Mouse (Mus musculus): ENCODE data around the gene Ckmt2. TPM values are rescaled to one million over a fixed set of nuclear protein-coding genes. Genes with fewer than 3 reads are reported as not detected.
A peak's percentile ranks its signal among the peaks of the same experiment; 100 is the strongest.

The Ckmt2 gene
- polyA plus RNA-seq, 1 experiment: 2.4 TPM

DNA sequence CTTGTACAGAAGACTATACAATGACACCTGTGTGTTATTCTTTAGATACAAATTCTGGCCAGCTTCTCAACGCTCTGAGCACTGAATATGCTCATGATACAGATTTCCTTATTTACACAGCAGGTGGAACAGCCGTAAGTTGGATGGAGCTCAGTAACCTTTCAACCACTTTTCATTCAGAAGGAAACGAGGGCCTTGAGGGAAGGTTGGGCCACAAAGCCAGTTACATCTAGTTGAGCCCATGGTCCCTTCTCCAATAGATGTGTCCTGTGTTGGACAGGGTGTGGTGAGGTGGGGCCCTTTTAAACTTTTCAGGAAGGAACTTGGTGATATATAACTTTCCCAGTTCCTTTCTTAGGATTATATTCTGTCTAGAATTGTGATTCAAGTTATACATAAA, 22.3 kb downstream of the Ckmt2 start:
- Histone ChIP-seq H3K4me3 (replicated peaks; ENCODE audit: control insufficient read depth, low read depth, low read length) (no peak overlapping the region), H3K27ac (ENCODE audit: control insufficient read depth, insufficient read depth, low read depth, low read length, poor library complexity) (no peak overlapping the region), H3K4me1 (ENCODE audit: control insufficient read depth, insufficient read depth, low read length) (no peaks in the 10 kb centered on the region)
- 83% methylated on average over 3 of the region's 3 CpGs for WGBS
- TF ChIP-seq CTCF (IDR thresholded peaks at IDR 0.05; ENCODE audit: control insufficient read depth, insufficient read depth, low read length) (no peak), POLR2A (IDR thresholded peaks at IDR 0.05; ENCODE audit: borderline replicate concordance, control insufficient read depth, low read depth, low read length) (no peak)

DNA sequence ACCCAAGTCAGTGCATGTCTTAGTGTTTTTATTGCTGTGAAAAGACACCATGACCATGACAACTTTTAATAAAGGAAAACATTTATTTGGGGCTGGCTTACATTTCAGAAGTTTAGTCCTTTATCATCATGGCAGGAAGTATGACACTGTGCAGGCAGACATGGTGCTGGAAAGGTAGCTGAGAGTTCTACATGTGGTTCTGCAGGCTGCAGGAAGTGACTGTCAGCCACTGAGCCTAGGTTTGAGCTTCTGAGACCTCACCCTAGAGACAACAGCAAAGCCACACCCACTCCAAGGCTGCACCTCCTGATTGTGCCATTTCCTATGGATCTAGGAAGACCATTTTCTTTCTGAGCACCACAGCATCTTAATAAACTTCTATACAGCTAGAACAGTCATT, 48.8 kb downstream of the Ckmt2 start:
- no peak for TF ChIP-seq CTCF (IDR thresholded peaks at IDR 0.05; ENCODE audit: control insufficient read depth, insufficient read depth, low read length)
- no peak for TF ChIP-seq POLR2A (IDR thresholded peaks at IDR 0.05; ENCODE audit: borderline replicate concordance, control insufficient read depth, low read depth, low read length)
- Histone ChIP-seq H3K4me3 (replicated peaks; ENCODE audit: control insufficient read depth, low read depth, low read length) (no peak overlapping the region), H3K4me1 (ENCODE audit: control insufficient read depth, insufficient read depth, low read length) (no peaks in the 10 kb centered on the region), H3K27ac (ENCODE audit: control insufficient read depth, insufficient read depth, low read depth, low read length, poor library complexity) (no peak overlapping the region)

DNA sequence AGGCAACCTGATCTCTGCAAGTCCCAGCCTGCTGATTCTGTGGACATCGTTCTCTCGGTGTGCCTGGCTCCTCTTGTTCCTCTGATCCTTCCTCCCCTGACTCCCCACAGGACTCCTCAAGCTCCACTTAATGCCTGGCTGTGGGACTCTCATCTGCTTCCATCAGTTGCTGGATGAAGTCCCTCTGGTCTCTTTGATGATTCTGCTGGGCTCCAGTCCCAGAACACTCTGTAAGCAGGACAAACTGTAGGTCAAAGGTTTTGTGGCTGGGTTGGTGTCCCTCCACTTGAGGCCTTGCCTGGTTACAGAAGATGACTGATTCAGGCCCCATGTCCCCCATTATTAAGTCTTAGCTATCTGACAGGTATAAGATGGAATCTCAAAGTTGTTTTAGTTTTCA, 50.6 kb downstream of the Ckmt2 start:
- TF ChIP-seq POLR2A (IDR thresholded peaks at IDR 0.05; ENCODE audit: borderline replicate concordance, control insufficient read depth, low read depth, low read length) (no peak), CTCF (IDR thresholded peaks at IDR 0.05; ENCODE audit: control insufficient read depth, insufficient read depth, low read length) (no peak)
- H3K4me3 ChIP-seq (replicated peaks; ENCODE audit: control insufficient read depth, low read depth, low read length): no peak overlapping the region
- no peak overlapping the region for H3K27ac ChIP-seq (ENCODE audit: control insufficient read depth, insufficient read depth, low read depth, low read length, poor library complexity)
- WGBS: 93% methylated on average over 2 of the region's 2 CpGs
- H3K4me1 ChIP-seq (ENCODE audit: control insufficient read depth, insufficient read depth, low read length): no peaks in the 10 kb centered on the region

DNA sequence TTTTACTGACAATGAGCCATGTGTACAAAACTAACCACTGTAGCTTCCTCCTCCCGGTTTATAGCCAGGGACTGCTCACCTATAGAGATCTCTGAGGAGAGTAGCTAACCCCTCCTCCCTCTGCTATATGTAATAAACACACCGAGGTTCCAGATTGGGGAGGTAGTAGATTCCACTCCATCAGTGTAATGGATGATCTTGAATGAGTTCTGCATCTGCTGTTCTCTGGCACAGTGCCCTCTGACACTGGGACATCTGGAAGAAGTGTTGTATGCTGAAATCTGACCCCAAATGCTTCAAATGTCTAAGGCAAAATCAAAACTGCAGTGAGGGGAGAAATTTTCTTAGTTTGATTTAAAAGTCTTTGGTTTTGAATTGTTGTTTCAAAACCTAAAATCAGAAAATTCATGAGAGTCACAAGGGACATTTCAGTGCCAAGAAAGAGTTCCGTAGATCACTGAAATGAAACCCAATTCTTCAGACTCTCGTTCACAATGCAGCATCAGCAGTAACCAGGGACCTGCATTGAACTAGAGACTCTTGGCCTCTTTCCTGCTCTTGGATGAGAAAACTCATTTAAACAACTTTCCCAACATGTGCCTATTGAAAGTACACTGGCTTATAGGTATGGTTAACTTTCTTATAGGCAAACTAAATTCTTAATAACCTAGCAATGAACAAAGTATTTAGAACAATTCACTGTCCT, 51.7 kb downstream of the Ckmt2 start:
- TF ChIP-seq CTCF (IDR thresholded peaks at IDR 0.05; ENCODE audit: control insufficient read depth, insufficient read depth, low read length): no peak
- no peak for TF ChIP-seq POLR2A (IDR thresholded peaks at IDR 0.05; ENCODE audit: borderline replicate concordance, control insufficient read depth, low read depth, low read length)
- WGBS: 75% methylated on average over 4 of the region's 4 CpGs
- no peak overlapping the region for H3K4me3 ChIP-seq (replicated peaks; ENCODE audit: control insufficient read depth, low read depth, low read length)
- H3K4me1 ChIP-seq (ENCODE audit: control insufficient read depth, insufficient read depth, low read length): no peaks in the 10 kb centered on the region
- H3K27ac ChIP-seq (ENCODE audit: control insufficient read depth, insufficient read depth, low read depth, low read length, poor library complexity): no peak overlapping the region

DNA sequence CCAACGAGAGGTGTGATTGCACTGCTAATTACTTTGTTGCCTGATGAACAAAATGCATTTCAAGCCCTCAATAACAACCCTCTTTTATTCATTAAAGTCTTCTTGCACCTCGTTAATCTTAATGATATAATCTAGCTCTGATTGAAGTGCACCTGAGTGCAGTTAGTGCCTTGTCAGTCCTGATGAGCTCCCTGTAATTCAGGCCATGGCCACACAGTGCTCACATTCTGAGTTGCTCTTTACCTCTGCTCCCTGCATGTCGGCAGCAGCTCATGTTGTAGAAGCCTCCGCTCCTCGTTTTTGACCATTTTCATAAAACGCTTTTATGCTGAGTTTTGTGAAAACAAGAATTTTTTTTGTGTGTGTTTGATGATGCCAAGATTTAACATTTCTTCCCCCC, 53.0 kb downstream of the Ckmt2 start:
- WGBS: 80% methylated on average over 6 of the region's 6 CpGs
- H3K4me3 ChIP-seq (replicated peaks; ENCODE audit: control insufficient read depth, low read depth, low read length): no peak overlapping the region
- no peaks in the 10 kb centered on the region for H3K4me1 ChIP-seq (ENCODE audit: control insufficient read depth, insufficient read depth, low read length)

DNA sequence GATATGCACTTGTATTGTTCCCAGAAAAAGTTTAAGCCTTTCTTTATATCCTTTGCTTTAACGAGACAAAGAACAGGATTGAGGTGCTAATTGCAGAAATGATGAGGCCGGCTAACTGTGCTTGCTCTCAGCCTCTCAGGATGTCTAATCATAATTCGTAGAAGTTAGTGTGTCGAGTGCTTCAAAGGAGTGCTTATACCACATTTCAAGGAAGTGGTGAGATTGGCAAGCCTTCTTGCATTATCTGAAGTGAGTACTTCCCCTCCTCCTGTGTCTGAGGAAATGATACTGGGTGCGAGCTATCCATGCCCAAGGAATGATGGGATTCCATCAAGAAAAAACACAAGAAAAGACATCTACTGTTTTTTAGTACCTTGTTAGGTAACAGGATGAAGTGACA, 62.0 kb downstream of the Ckmt2 start:
- TF ChIP-seq POLR2A (IDR thresholded peaks at IDR 0.05; ENCODE audit: borderline replicate concordance, control insufficient read depth, low read depth, low read length) (no peak), CTCF (IDR thresholded peaks at IDR 0.05; ENCODE audit: control insufficient read depth, insufficient read depth, low read length) (no peak)
- no peak overlapping the region for H3K27ac ChIP-seq (ENCODE audit: control insufficient read depth, insufficient read depth, low read depth, low read length, poor library complexity)
- no peak overlapping the region for H3K4me3 ChIP-seq (replicated peaks; ENCODE audit: control insufficient read depth, low read depth, low read length)
- 72% methylated on average over 5 of the region's 5 CpGs for WGBS
- H3K4me1 ChIP-seq (ENCODE audit: control insufficient read depth, insufficient read depth, low read length): no peaks in the 10 kb centered on the region

More for the DNA sequence above, 53.0 kb downstream of the Ckmt2 start:
- no peak overlapping the region for H3K27ac ChIP-seq (ENCODE audit: control insufficient read depth, insufficient read depth, low read depth, low read length, poor library complexity)
- TF ChIP-seq POLR2A (IDR thresholded peaks at IDR 0.05; ENCODE audit: borderline replicate concordance, control insufficient read depth, low read depth, low read length) (no peak), CTCF (IDR thresholded peaks at IDR 0.05; ENCODE audit: control insufficient read depth, insufficient read depth, low read length) (no peak)

DNA sequence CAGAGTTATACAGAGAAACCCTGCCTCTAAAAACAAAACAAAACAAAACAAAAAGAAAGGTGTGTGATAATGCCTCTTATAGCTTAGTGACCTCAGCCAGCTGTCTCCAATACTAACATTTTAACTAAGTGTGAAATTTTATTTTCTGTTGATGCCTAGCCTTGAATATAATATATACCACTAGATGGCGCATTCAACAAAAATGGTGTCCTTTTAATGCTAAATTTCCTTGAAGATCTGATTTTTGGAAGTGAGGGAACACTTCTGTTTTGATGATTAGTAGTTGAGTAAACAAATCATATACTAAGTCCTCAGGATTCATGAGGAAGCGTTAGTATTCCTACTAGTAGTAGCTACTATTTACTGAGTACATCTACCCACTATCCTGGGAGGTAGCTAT, 67.2 kb downstream of the Ckmt2 start:
- Histone ChIP-seq H3K4me3 (replicated peaks; ENCODE audit: control insufficient read depth, low read depth, low read length) (no peak overlapping the region), H3K27ac (ENCODE audit: control insufficient read depth, insufficient read depth, low read depth, low read length, poor library complexity) (no peak overlapping the region), H3K4me1 (ENCODE audit: control insufficient read depth, insufficient read depth, low read length) (no peaks in the 10 kb centered on the region; the same call in 1 of the 2 replicates)
- 37% methylated on average over 2 of the region's 2 CpGs for WGBS
- TF ChIP-seq CTCF (IDR thresholded peaks at IDR 0.05; ENCODE audit: control insufficient read depth, insufficient read depth, low read length) (no peak), POLR2A (IDR thresholded peaks at IDR 0.05; ENCODE audit: borderline replicate concordance, control insufficient read depth, low read depth, low read length) (no peak)

DNA sequence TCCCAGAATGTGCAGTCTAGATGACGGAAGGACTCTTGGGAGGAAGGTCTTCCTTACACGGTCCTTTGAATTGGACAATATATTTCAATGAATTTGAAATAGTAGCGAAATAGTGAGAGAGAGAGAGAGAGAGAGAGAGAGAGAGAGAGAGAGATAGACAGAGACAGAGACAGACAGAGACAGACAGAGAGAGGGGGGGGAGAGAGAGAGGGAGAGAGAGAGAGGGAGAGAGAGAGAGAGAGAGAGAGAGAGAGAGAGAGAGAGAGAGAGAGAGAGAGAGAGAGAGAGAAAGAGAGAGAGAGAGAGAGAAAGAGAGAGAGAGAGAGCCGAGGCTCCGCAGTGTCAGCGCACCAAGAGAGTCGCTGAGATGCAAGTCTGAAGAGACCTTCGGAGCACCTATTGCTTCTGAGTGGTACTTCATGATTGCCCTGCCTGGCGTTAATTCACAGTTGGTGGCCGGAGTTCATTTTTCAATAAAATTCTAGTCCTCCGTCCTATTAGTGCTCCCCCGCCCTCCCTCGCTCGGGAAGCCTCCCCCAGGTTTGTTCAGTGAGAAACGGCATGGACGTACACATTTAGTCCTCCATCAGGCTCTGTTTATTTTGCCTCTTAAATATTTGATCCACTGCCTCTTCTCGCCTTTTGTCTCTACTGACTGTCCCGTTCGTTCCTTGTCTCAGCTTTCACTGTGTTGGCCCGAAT, 68.7 kb downstream of the Ckmt2 start:
- H3K4me1 ChIP-seq (ENCODE audit: control insufficient read depth, insufficient read depth, low read length): no peaks in the 10 kb centered on the region; the same call in 1 of the 2 replicates
- TF ChIP-seq CTCF (IDR thresholded peaks at IDR 0.05; ENCODE audit: control insufficient read depth, insufficient read depth, low read length): no peak
- TF ChIP-seq POLR2A (IDR thresholded peaks at IDR 0.05; ENCODE audit: borderline replicate concordance, control insufficient read depth, low read depth, low read length): no peak
- H3K27ac ChIP-seq (ENCODE audit: control insufficient read depth, insufficient read depth, low read depth, low read length, poor library complexity): peak overlapping the region; percentile 91
- peak overlapping the region; percentile 86 for H3K4me3 ChIP-seq (replicated peaks; ENCODE audit: control insufficient read depth, low read depth, low read length)
- WGBS: 15% methylated on average over 20 of the region's 20 CpGs
